Mouse (Mus musculus) G1E (cell line): ENCODE data around the gene Higd1c.

ENCODE experiments used
- CTCF ChIP-seq: IDR thresholded peaks from 2 replicates; pipeline ENCODE4 v1.5.1; 2012; ENCODE audit warnings: low read depth, low read length, inconsistent platforms, mixed read lengths
- GATA1 ChIP-seq: IDR thresholded peaks from 2 replicates; pipeline ENCODE4 v1.6.1; 2012; ENCODE audit warnings: borderline replicate concordance, low read length, inconsistent platforms, mixed read lengths
- GATA2 ChIP-seq: IDR thresholded peaks from 2 replicates; pipeline ENCODE4 v1.6.1; 2012; ENCODE audit warnings: low read depth, low read length, inconsistent platforms, borderline replicate concordance
- POLR2AphosphoS5 ChIP-seq: IDR thresholded peaks from 2 replicates; pipeline ENCODE4 v1.6.1; 2012; ENCODE audit warnings: low read depth, low read length, inconsistent platforms; ENCODE audit not compliant: insufficient replicate concordance
- TAL1 ChIP-seq: conservative IDR thresholded peaks from 2 replicates; pipeline ENCODE4 v1.6.1; 2012; ENCODE audit warnings: low read depth, low read length, inconsistent platforms, mixed read lengths

GRCm38 (mm10) chr15:100352711-100353250 is 11.6 kb upstream of the Higd1c start, which contains the start of the genes Methig1 and Mettl7a2:
- TF ChIP-seq CTCF (no peak), GATA1 (no peak), POLR2AphosphoS5 (no peak), TAL1 (no peak), GATA2 (no peak)
